Mouse (Mus musculus): Measurements from ENCODE around the gene Mslnl.

Gene Mslnl

DNA sequence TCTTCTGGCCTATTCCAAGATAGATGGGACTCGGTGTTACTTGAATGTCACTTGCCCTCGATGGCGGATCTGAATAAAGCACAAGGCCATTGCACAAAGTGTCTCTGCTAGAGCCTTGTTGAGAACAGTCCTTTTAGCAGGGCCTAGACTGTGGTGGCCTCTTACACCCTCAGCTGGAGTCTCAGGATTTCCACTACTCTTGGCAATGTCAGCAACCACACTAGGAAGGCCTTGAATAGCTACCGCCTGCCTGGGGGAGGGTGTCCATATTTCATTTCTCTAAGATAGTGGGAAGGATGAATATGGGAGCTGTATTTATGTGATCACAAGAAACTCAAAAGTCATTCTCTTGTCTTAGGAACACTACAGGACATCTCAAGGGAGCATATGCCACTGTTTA, 12.4 kb downstream of the Mslnl start:
- no peak for DNase-seq

DNA sequence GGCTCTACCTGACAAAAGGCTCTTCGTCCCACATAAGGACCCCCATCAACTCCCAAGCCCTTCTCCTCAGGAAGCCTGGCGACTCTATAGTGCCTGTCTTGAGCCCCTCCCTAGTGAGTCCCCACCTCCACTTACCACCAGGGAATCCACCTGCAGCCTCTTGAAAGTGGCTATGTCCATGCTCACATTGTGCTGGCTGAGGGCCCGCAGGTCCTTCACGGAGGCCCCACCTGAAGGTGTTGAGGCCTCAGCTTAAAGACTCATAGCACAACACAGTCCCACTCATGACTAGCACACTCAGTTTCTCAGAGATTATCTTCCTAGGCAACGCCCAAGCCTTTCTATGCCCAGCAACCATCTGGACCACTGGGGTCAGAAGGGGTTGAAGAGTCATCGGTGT, 13.5 kb downstream of the Mslnl start:
- no peak for DNase-seq

DNA sequence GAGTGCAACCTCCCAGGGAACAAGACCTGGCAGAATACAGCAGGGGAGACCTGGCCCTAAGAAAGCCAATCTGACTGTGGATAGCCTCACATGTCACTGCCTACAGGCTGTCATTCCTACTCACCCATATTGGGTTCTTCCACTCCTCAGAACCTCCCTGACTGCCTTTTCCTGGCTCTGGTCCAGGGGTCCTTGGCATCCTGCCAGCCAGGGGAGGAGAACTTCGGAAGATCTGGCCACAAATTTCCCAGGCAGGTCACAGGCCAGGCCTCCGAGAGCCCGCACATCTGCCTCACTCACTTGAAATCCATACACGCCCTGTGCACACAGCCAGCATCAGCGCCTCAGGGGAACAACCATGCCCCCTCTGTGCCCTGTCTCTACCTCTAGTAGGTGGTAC, 15.6 kb downstream of the Mslnl start:
- DNase-seq: no peak

DNA sequence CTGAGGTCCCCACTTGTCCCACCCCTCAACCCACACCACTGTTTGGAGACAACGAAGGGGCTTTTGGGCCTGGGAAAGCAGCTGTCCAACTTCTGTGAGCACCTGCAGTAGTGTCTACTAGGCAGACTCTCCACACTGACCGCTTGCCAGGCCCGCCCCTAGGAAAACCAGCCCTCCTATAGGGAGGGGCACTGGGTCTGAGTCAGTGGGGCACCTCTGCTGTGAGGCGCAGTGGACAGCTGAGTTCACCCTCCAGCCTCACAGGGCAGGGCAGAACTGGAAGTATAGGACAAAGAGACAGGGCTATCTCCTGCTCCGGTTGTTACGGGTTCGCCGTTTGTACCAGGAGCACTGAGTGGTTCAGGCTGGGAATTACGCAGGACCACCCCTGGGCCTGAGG, 18.4 kb downstream of the Mslnl start, which contains the start of gene Msln:
Gene Msln (minus strand): TSS at position 138 of the 400 bp plus-strand sequence.
- DNase-seq: no peak

DNA sequence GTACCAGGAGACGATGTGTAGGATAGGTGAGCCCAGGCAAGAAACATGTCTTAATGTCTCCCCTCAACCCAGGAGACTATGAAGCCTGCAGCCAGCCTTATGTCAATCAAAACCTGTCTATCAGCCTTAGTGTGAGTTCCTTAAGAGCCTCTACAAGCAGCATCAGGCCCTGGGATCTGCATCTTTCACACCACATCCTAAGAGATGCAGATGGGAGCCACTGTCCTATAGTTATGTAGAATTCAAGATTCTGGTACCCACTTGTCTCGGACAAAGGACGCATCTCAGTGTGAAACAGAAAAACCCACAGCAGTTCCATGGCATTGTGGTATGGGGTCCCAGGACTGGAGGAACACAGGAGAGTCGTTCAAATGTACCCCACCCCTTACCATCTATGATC, 19.2 kb downstream of the Mslnl start:
- no peak for DNase-seq

DNA sequence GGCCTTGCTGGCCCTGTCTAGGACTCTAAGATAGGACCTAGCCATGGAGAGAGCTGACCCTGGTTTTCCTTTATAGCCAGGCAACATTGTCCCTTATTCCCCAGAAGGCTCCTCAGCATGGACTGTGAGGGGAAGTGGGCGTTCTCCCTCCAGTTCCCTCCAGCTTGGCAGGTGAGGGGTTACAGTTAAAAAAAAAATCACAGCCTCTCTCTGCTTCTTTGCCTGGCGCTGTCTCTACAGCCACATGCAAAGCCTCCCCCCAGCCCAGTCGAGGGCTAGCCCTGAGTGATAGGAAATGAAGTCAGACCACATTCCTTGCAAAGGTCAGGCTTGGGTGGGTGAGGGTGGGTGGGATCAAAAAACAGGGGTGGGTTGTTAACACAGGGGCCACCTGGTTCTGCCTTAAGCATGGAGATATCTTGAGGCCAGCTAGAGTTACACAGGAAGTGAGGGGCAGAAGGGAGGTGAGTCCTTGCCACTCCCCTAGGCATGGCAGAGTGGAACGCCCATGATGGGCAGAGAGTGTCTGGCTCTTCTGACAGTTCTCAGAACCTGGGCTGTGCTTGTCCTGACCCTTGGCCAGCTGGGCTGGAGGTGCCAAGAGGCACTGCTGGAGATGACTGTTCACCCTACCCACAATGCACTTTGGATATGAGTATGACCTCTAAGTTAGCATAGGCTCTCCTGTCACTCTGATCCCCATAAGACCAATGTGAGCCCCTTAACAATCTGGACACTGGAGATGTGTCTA, 20.0 kb downstream of the Mslnl start:
- DNase-seq: no peak

DNA sequence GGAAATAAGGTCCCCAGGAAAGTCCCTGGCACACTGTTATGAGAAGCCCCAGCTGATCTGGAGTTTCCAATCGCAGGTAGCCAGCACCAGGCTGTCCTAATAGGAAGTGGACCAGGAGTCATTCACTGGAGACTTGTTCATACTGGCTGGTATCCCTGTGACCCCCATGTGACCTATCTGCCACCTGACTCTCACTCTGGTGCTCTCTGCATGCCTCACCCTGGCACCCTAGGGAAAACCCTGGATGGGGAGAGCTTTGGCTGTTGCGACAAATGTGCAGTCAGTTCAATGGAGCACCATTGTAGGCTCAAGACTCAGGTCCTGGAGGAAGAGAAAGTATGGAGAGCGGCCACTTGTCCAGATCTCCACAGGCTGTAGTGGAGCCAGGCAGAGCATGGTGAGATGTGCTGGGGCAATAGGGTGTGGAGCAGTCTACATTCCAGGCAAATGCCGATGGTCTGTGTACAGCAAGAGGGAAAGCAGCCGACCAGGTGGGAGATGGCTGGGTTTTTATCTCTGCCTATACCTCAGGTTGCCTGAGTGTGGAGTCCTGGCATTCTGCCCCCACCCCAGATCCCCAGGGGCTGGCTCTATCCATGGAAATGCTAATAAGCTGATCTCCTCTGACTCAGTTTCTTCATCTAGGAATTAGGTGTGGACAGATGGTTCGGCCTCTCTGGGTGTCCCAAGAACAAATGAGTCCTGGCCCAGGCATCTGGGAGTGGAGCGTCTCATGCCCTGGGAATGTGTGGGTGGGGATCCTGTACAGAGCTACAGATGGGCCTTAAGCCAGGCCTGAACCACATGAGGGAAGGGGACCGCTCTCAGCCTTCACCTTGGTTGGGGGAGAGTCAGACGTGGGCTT, 20.8 kb downstream of the Mslnl start:
- no peak for DNase-seq

DNA sequence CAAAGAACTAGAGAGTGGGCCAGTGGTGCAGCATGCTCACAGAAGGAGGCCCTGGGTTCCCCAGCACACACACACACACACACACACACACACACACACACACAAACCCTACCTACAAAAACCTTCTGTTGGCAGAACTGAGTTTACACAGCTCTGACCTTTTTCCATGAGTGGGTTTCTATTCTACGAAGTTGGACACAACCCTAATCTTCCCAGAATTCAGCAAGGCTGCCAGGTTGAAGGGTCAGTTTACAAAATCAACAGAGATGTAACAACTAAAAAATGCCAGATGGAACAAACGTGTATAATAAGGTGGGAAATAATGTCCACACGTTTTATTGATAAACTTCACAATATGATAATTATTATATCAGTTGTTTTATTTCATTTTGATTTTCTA, 21.8 kb downstream of the Mslnl start:
- DNase-seq: no peak

DNA sequence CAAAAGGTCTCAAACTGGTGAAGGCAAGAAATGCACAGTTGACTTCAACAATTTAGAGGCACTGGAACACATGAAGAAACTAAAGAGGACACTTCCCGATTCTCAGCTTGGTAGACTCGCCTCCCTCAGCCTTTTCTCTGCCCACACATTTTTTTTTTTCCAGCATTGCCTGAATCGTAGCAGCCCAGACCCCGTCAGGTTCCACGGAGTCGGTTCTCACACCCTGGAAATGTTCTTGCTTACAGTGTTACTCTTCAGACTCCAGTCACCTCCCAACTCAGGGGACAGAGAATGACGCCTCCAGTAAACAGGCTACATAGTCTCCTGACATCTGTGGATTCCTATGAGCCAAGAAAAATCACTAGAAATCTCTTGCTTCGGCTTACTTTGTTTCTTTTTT, 24.3 kb downstream of the Mslnl start:
- DNase-seq: no peak

DNA sequence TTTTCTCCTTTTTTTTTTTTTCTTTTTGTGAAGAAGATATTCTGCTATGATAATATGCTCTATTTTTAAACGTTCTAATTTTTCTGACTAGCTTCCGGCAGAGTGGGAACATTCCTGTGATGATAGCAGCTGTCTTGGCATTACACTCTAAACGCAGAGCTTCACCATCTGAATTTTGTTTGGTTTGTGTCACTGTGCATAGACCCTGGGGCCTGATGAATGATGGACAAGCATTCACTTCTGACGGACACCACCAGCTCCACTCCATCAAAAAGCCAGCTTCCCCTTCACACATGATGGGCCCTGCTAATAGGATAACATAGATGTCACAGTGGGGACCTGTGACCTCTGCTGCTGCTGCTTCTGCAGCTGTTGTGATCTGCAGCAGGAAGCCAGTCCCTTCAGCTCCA, 25.7 kb downstream of the Mslnl start:
- no peak for DNase-seq

DNA sequence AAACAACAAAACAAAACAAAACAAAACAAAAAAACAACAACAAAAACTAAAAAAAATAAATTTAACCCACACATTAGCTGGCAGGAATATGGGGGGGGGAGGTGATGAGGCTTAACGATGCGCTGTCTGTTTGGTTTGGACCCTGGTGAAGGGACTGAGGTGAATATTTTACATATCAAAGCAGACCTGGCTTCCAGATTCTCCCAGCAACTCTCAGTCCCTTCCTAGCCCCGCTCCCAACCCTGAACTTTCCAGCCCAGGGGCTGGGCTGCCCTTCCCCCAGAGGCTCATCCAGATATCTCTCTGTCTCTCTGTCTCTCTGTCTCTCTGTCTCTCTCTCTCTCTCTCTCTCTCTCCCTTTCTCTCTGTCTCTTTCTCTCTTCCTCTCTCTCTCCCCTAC, 26.7 kb downstream of the Mslnl start:
- no peak for DNase-seq

DNA sequence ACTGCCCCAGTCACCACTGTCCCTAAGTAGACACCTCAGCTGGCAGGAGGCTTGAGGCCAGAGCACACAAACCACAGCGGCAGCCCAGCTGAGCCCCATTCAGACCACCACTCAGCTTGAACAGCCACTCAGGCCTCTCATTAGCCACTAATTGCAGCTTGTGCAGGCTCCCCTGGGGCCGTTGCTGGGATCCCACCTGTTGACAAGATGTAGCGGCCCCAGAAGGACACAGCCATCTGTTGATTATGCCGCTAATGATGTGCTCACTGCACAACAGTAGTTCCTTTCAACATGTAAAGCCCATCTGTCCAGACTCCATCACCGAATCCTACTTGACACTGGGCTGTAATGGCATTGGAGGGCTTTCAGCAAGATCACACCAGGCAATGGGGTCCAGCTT, 30.0 kb downstream of the Mslnl start:
- DNase-seq: no peak

DNA sequence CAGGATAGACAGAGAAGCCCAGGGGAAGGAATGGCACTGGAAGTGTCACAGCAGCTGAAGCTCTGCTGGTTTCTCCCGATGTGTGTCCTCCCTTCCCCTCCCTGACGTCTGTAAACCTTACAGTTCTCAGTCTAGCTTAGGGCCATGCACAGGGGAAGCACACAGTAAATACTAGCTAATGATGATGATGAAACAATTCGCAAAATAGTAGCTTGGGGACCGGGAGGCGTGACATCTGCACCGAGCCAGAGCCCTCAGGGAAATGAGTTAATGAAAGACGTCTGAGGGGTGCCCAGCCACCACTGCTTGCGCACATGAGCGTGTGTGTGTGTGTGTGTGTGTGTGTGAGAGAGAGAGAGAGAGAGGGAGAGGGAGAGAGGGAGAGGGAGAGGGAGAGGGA, 33.5 kb downstream of the Mslnl start:
- no peak for DNase-seq

DNA sequence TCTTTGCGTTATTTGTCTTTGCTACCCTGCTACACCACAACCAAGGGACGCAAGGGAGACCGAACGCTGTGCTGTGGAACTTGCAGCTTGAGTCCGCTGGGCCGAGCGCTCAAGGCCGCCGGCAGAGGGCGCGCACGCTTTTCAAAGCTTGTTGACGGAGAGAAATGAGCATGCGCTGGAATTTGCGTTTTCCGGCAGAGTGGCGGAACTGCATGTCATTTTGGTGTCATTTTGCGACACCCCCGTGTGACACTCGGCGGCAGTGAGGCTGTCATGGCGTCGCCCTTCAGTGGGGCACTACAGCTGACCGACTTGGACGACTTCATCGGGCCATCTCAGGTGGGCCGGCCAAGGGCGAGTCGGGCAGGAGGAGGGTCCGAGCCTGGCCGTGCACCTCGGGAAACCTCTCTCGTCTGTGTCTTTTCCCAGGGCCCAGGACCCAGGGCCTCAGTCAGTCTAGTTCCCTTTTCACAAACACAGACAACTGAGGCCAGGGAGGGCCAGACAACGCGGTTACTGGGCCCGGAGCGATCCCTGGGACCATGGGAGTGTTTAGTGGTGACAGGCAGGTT, 37.8 kb downstream of the Mslnl start, which contains the start of gene Narfl:
Gene Narfl (plus strand): TSS at position 228 of the 572 bp plus-strand sequence.
- peak; percentile 96 for DNase-seq

DNA sequence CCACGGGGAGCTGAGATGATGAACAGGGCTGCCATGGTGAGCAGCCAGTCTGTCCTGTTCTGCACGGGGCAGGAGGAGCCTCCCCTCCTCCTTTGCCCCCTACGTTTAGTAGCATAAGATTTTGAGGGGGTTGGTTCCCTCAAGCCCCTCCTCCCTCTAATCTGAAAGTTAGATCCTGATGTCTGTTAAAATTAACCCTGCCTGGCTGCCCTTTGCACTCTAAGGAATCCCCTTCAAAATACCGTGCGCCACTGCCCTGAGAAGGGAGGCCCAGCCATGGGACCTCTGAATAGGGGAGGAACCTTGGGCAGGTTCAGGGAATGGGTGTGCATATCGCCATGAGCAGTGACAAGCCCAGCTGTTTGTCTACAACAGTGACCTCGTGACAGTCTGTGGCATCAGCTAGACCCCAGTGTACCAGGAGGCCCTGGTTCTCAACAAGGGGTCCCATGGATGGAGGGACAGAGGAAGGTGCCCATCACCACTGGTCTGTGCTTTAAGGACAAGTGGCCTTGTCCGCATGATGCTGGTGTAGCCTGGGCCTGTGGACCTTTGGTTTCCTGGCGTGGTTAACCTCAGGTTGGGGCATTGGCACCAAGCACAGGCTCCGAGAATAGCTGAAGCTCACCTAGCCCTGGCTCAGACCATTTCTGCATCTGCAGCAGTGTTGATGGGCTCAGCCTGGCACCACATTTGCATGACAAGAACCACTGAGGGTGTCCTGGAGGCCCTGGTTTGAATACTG, 39.6 kb downstream of the Mslnl start:
- peak; percentile 71 for DNase-seq

DNA sequence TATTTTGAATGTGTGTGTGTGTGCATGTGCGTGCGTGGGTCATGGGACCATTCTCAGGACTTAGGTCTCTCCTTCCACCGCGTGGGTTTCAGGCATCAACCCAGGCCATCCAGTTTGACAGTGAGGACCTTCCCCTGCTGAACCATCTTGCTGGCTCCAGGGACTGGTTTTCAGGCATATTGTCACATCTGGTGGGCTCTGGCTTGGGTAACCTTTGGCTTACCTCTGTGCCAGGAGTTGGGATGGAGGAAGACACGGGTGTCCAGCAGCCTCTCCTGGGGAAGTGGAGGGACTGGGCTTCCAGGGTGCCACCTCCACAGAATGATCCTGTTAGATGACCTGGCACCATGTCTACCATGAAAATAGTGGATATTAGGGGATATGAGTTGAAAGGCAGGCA, 42.1 kb downstream of the Mslnl start:
- DNase-seq: no peak

DNA sequence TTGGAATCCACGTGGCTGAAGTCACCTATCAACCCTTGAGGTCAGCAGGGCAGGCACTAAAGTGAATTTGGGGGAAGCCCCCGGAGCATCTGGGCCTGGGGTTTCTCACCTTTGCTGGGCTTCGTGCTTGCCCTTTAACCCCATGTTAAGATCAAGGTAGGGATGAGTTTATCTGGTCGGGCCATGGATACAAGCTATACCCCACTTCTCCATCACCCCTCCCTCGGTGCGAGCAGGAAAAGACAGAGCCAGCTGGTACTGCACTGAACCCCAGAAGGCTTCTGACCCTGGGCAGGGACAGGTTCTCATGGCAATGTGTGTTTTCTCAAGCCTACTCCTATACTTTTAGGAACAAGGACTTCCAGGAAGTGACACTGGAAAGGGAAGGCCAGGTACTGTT, 45.5 kb downstream of the Mslnl start:
- no peak for DNase-seq

DNA sequence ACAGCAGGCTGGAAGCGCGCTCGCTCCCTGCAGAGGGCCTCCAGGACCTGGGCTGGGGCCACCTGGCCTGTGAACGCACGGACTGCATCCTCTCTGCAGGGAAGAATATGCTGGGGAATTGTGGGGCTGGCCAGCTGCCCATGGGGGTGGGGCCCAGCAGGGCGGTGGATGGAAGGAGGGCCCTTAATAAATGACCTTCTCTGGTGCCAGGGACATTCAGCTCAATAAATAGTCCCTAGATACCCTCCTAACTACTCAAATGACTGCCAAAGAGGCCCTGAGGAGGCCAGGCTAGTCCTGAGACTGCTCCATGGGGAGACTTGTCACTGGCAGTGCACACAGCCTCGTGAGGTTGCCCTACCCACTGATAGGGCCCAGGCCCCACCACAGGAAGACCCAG, 47.2 kb downstream of the Mslnl start:
- DNase-seq: no peak

DNA sequence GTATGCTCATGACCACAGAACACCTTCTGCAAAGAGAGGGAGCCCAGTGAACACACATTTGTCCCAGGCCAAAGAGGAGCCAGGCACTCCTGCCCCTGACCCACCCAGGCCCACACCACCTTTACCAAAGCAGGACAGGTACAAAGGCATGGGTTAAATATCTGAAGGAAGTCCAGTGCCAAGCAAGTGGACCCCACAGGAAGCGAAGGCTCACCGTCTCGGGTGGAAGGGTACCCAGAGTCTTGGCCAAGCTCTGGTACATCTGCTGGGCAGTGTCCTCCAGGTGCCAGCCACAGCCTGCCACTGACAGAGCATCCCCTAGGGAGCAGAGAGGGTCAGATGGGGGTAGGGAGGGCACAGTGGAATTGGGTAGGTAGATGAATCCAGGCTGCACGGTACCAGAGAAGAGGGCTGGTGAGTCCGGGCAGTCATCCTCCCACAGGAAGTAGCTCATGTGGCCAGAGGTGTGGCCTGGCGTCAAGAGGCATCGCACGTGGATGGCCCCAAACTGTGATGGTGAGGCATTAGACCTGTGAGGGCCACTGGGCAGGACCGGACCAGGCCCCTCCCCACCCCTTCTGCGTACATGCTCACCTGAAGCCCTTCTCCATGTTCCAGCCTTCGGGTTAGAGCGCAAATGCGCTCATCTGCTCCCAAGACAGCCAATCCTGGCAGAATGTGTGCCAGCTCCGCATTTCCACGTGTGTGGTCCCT, 48.2 kb downstream of the Mslnl start:
- DNase-seq: no peak

DNA sequence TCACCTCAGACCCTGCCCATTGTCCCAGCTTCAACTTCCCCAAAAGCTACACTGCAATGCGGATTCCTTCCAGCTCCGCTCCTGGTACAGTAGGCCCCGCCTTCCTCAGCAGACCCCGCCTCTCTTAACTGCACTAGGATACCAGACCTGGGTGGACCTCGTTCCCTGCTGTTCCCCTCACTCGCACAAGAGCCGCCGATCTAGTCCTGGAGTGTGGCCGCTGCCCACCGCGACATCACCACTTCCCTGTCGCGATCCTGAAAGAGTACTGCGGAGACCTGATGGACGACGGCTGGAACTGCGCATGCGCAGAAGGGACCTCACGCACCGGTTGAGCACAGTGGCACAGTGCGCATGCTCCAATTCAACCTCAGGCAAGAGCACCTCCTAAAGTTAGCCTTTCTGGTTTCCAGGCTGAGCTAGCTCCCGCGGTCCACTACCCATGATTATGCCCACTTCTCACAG, 49.5 kb downstream of the Mslnl start, which contains the start of gene Haghl:
Gene Haghl (minus strand): TSS at position 393 of the 465 bp plus-strand sequence.
- peak; percentile 96 for DNase-seq

DNA sequence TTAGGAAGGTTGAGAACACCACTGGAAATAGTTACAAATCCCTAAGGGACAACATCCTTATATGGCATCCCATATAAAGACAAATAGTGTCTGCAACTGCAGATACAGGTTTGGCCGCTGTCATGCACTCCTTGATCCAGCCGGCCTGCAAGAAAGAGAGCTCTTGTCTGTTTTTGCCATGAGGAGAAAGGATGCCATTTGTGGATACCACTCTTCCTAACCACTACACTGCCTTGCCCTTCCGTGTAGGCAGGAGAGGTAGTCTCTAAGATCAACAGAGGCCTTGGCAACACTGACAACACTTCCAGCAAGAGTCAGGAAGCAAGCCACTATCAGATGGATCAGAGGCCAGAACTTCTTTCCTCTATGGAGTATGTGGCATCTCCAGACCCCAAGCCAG, 50.4 kb downstream of the Mslnl start, which contains the start of gene Ccdc78:
Gene Ccdc78 (plus strand): TSS at position 301 of the 400 bp plus-strand sequence.
- DNase-seq: no peak
